Mouse (Mus musculus) neural tube, embryonic 15.5 days (tissue): ENCODE data around the gene Ccl9. TPM values are rescaled to one million over a fixed set of nuclear protein-coding genes. Genes with fewer than 3 reads are reported as not detected.

Experiments used
- ATAC-seq: fragments of 200-750 bp; cut with Nextera tagmentation; 2 replicates; pipeline ENCODE4 v1.8.0; 2017; ENCODE audit warnings: mild to moderate bottlenecking, moderate TSS enrichment, moderate library complexity; ENCODE audit not compliant: low FRiP score
- H3K27ac ChIP-seq: fragments of 300-500 bp; sonication (generic); replicated peaks from 2 replicates; pipeline ENCODE4 v1.5.1; 2015; ENCODE audit warnings: mild to moderate bottlenecking, inconsistent platforms
- H3K27me3 ChIP-seq: fragments of 300-500 bp; sonication (generic); replicated peaks from 2 replicates; pipeline ENCODE4 v1.6.1; 2015; ENCODE audit warnings: inconsistent platforms
- H3K36me3 ChIP-seq: fragments of 300-500 bp; sonication (generic); 2 replicates; pipeline ENCODE4 v1.6.1; 2015; ENCODE audit warnings: inconsistent platforms
- H3K4me1 ChIP-seq: fragments of 300-500 bp; sonication (generic); 2 replicates; pipeline ENCODE4 v1.6.1; 2015; ENCODE audit warnings: inconsistent platforms
- H3K4me2 ChIP-seq: fragments of 300-500 bp; sonication (generic); 2 replicates; pipeline ENCODE4 v1.6.1; 2015; ENCODE audit warnings: inconsistent platforms, mild to moderate bottlenecking, moderate library complexity
- H3K4me3 ChIP-seq: fragments of 300-500 bp; sonication (generic); replicated peaks from 2 replicates; pipeline ENCODE4 v1.5.1; 2015; ENCODE audit warnings: mild to moderate bottlenecking, inconsistent platforms
- H3K9ac ChIP-seq: fragments of 300-500 bp; sonication (generic); replicated peaks from 2 replicates; pipeline ENCODE4 v1.6.1; 2015; ENCODE audit warnings: mild to moderate bottlenecking, inconsistent platforms
- H3K9me3 ChIP-seq: fragments of 300-500 bp; sonication (generic); replicated peaks from 2 replicates; pipeline ENCODE4 v1.6.1; 2016; ENCODE audit warnings: inconsistent platforms
- WGBS: fragments of 180-500 bp; shearing (Covaris S2); methylation state at CpG from one replicate; pipeline ENCODE4 v1.1.7; 2015; ENCODE audit warnings: mixed read lengths; 5-methylcytosine and 5-hydroxymethylcytosine counted together
- polyA plus RNA-seq: library from polyadenylated mRNA; unstranded; fragments of >200 nt; fragmentation: Nextera tagmentation; extraction: Ambion mirVana; gene quantifications from 2 replicates; pipeline ENCODE4 v1.2.1, GENCODE M21; 2015

Ccl9 gene
- polyA plus RNA-seq, 1 experiment from 2014 or later: 4.5 TPM

DNA sequence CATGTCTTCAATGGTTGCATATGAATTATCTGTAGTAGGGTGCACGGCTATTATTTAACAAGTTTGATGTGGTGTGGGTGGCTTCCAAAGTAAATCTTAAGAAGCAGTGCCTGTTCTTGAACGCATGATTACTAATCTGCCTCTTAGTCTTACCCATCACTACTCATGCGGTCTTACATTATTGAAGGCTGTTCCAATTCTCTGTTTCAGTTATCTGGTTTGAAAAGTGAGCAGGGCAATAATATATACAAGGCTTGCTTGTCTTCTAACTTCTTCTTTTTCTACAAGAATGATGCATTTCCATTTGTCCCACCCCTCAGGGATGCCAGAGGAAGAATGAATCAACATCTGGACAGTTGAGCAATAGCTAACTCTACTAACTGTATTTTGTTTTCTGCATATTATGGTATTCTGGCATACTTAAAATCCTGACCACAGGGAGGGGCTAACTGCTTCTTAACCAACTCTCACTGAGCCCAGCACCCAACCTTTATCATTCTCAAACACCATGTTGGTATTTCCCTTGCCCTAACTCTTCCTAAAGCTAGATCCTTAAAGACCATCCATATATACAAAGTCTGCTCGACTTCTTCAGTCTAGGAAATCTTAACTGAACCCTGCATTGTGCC is 1.4 kb downstream of the Ccl9 start:
- Histone ChIP-seq H3K4me1 (no peaks in the 10 kb centered on the region), H3K36me3 (no peaks in the 10 kb centered on the region), H3K4me2 (no peak overlapping the region), H3K4me3 (no peak overlapping the region), H3K9me3 (no peaks in the 10 kb centered on the region), H3K27me3 (no peaks in the 10 kb centered on the region), H3K9ac (no peak overlapping the region), H3K27ac (no peak overlapping the region)
- no peak for ATAC-seq
- 85% methylated on average over 4 of the region's 4 CpGs for whole genome bisulfite sequencing

GRCm38 (mm10) chr11:83572834-83573233 is 5.6 kb downstream of the Ccl9 start:
- no peak overlapping the region for H3K9ac ChIP-seq
- no peaks in the 10 kb centered on the region for H3K4me1 ChIP-seq
- no peak overlapping the region for H3K4me2 ChIP-seq
- H3K4me3 ChIP-seq: no peak overlapping the region
- 69% methylated on average over 9 of the region's 9 CpGs for WGBS
- H3K27me3 ChIP-seq: no peaks in the 10 kb centered on the region
- H3K27ac ChIP-seq: no peak overlapping the region
- no peak for ATAC-seq
- H3K9me3 ChIP-seq: no peaks in the 10 kb centered on the region
- H3K36me3 ChIP-seq: no peaks in the 10 kb centered on the region

DNA sequence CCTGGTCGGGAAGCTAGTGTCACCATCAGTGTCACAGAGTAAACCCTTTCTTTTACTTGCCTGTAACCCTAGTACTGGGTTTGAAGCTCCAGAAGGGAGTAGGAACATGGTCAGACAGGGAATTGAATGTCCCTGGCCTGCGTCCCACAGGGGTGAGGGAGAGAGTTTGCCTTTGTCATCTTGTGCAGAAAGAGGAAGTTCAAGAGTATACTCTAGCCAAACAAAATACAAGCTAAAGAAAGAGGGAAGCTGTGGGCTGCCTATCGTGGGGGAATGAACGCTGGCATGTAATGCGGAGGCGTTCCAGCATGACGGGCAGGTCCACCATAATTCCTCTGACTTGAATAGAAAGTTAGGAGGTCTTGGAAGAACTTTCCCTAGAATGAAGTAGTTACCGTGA is 6.2 kb downstream of the Ccl9 start:
- no peak overlapping the region for H3K9ac ChIP-seq
- no peaks in the 10 kb centered on the region for H3K36me3 ChIP-seq
- no peak for ATAC-seq
- H3K4me1 ChIP-seq: no peaks in the 10 kb centered on the region
- H3K4me2 ChIP-seq: no peak overlapping the region
- H3K4me3 ChIP-seq: no peak overlapping the region
- no peaks in the 10 kb centered on the region for H3K9me3 ChIP-seq
- H3K27me3 ChIP-seq: no peaks in the 10 kb centered on the region
- H3K27ac ChIP-seq: no peak overlapping the region
- WGBS: 93% methylated on average over 8 of the region's 8 CpGs

DNA sequence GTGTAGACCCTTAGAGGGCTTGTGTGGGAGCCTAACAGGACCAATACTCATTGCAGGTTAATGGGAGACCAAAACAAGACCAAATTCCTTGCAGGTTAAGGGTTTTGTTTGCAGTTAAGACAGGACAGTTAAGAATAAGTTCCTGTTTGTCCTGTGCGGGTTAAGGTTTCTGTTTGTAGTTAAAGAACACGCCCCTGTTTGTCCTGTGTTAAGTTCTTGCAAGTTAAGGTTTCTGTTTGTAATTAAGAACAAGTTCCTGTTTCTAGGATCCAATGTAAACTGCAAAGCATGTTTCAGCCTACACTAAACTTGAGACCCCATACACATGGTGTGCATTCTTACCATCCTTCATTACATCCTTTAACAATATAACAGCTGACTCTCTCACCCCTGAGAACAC is 8.2 kb downstream of the Ccl9 start:
- 84% methylated on average over 2 of the region's 2 CpGs for WGBS
- ATAC-seq: no peak

GRCm38 (mm10) chr11:83569249-83569648 is 9.2 kb downstream of the Ccl9 start:
- 93% methylated on average over 7 of the region's 7 CpGs for WGBS
- H3K27me3 ChIP-seq: no peaks in the 10 kb centered on the region

More for the DNA sequence above, 8.2 kb downstream of the Ccl9 start:
- H3K27me3 ChIP-seq: no peaks in the 10 kb centered on the region
- no peaks in the 10 kb centered on the region for H3K9me3 ChIP-seq
- no peak overlapping the region for H3K4me3 ChIP-seq
- no peaks in the 10 kb centered on the region for H3K36me3 ChIP-seq
- H3K27ac ChIP-seq: no peak overlapping the region
- H3K4me2 ChIP-seq: no peak overlapping the region
- no peaks in the 10 kb centered on the region for H3K4me1 ChIP-seq
- no peak overlapping the region for H3K9ac ChIP-seq

GRCm38 (mm10) chr11:83568786-83569185 is 9.7 kb downstream of the Ccl9 start:
- H3K4me1 ChIP-seq: no peaks in the 10 kb centered on the region
- no peaks in the 10 kb centered on the region for H3K9me3 ChIP-seq
- no peaks in the 10 kb centered on the region for H3K27me3 ChIP-seq
- 95% methylated on average over 3 of the region's 3 CpGs for WGBS
- no peak overlapping the region for H3K9ac ChIP-seq
- no peaks in the 10 kb centered on the region for H3K36me3 ChIP-seq
- H3K4me2 ChIP-seq: no peak overlapping the region
- H3K27ac ChIP-seq: no peak overlapping the region
- H3K4me3 ChIP-seq: no peak overlapping the region
- ATAC-seq: no peak

More at GRCm38 (mm10) chr11:83569249-83569648, 9.2 kb downstream of the Ccl9 start:
- H3K4me3 ChIP-seq: no peak overlapping the region
- H3K9me3 ChIP-seq: no peaks in the 10 kb centered on the region
- H3K27ac ChIP-seq: no peak overlapping the region
- no peak for ATAC-seq
- no peaks in the 10 kb centered on the region for H3K36me3 ChIP-seq
- no peaks in the 10 kb centered on the region for H3K4me1 ChIP-seq
- H3K9ac ChIP-seq: no peak overlapping the region
- no peak overlapping the region for H3K4me2 ChIP-seq

DNA sequence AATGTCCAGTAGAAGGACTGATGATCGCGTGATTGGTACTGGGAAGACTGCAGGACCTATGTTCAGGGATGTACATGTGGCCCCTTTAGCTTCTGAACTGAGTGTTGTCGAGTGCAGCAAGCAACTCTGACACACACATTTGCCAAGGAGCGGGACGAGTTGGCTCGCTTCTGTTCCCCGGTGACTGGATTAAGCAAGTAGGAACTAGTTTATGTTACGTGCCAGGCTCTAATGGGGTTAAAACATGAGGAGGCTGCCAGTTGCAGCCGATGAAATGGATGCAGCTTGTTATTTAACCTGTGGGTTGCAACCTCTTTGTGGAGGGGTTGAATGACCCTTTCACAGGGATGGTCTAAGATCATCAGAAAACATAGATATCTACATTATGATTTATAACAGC is 10.4 kb downstream of the Ccl9 start:
- no peaks in the 10 kb centered on the region for H3K27me3 ChIP-seq
- no peak for ATAC-seq
- H3K27ac ChIP-seq: no peak overlapping the region
- no peaks in the 10 kb centered on the region for H3K9me3 ChIP-seq
- no peaks in the 10 kb centered on the region for H3K36me3 ChIP-seq
- H3K4me2 ChIP-seq: no peak overlapping the region
- H3K4me1 ChIP-seq: no peaks in the 10 kb centered on the region
- 93% methylated on average over 9 of the region's 9 CpGs for WGBS
- no peak overlapping the region for H3K4me3 ChIP-seq
- H3K9ac ChIP-seq: no peak overlapping the region

- no peaks in the 10 kb centered on the region for H3K36me3 ChIP-seq
- H3K27me3 ChIP-seq: no peaks in the 10 kb centered on the region
- H3K4me1 ChIP-seq: no peaks in the 10 kb centered on the region
- H3K4me3 ChIP-seq: no peak overlapping the region
- ATAC-seq: no peak
- WGBS: 75% methylated on average over 7 of the region's 7 CpGs
- no peaks in the 10 kb centered on the region for H3K9me3 ChIP-seq
- H3K4me2 ChIP-seq: no peak overlapping the region
- no peak overlapping the region for H3K27ac ChIP-seq
- H3K9ac ChIP-seq: no peak overlapping the region
Observed at GRCm38 (mm10) chr11:83567311-83567710, 11.1 kb downstream of the Ccl9 start.

- no peaks in the 10 kb centered on the region for H3K9me3 ChIP-seq
- no peak overlapping the region for H3K27ac ChIP-seq
- H3K4me1 ChIP-seq: no peaks in the 10 kb centered on the region
- H3K36me3 ChIP-seq: no peaks in the 10 kb centered on the region
- H3K4me2 ChIP-seq: no peak overlapping the region
- no peak overlapping the region for H3K9ac ChIP-seq
- no peak for ATAC-seq
- no peaks in the 10 kb centered on the region for H3K27me3 ChIP-seq
- no peak overlapping the region for H3K4me3 ChIP-seq
Observed at GRCm38 (mm10) chr11:83566617-83567016, 11.8 kb downstream of the Ccl9 start.

DNA sequence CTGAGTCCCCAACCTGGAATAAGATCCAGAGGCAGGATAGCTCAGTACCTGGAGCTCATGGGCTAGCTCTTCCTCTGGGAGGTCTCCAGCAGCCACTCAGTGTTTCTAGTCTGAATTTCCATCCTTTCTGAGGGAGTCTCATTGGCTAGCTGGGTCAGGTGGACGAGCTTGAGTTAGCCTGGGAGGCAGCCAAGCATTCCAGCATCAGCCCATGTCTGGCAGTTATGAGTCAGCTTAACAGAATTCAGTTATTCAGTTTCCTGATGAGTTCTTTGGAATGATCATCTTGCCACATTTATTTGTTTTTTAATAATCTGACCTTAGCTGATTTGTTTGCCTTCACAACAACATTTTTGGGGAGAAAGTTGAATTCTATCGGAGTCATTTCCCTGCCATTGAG is 14.7 kb downstream of the Ccl9 start:
- H3K4me1 ChIP-seq: no peaks in the 10 kb centered on the region
- H3K4me3 ChIP-seq: no peak overlapping the region
- no peaks in the 10 kb centered on the region for H3K9me3 ChIP-seq
- no peak overlapping the region for H3K9ac ChIP-seq
- H3K36me3 ChIP-seq: no peaks in the 10 kb centered on the region
- H3K27ac ChIP-seq: no peak overlapping the region
- WGBS: 72% methylated on average over 2 of the region's 2 CpGs
- H3K4me2 ChIP-seq: no peak overlapping the region
- no peak for ATAC-seq
- no peaks in the 10 kb centered on the region for H3K27me3 ChIP-seq

DNA sequence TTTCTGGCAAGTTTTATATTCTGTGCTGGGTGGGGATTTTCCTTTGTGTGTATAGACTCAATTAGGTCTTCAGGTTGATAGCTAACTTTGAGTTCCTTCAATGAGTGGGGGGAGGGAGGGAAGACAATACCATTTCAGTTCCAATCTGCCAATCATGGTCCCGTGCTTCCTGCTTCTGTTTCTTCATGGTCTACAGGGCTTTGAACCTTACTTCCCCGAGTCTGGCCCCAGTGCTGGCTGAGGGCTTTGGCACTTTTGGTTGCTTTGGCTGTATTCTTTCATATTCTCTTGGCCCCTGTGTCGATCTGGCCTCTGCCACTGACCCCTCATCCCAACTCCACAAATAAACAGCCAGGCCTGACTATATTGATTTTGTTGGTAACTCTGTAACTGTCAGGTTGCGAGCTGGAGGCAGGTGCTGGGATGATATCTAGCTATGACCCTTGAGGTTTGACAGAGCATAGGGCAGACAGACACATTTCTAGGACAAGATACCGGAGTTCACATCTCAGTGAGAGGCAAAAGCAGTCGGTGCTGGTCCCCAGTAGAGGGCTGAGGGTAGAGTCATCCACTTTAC is 16.0 kb downstream of the Ccl9 start:
- no peak for ATAC-seq
- 80% methylated on average over 6 of the region's 6 CpGs for WGBS
- Histone ChIP-seq H3K4me3 (no peak overlapping the region), H3K9me3 (no peaks in the 10 kb centered on the region), H3K27ac (no peak overlapping the region), H3K4me1 (no peaks in the 10 kb centered on the region), H3K9ac (no peak overlapping the region), H3K27me3 (no peaks in the 10 kb centered on the region), H3K36me3 (no peaks in the 10 kb centered on the region), H3K4me2 (no peak overlapping the region)

DNA sequence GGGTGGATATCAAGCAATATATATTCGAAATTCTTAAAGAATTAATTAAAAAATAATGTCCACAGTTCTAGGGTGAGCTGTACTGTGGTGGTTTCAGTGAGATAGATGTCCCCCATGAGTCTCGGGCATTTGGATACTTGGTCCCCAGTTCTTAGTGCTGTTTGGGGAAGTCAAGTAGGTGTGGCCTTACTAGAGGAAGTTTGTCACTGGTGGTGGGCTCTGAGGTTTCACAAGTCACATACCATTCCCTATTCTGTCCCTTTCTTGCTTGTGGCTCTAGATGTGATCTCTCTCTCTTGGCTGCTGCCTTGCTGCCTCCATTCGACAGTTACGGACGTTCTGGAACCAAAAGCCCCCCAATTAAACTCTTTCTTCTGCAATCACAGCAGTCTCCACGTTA is 18.0 kb downstream of the Ccl9 start:
- no peak overlapping the region for H3K4me2 ChIP-seq
- H3K27ac ChIP-seq: no peak overlapping the region
- WGBS: 68% methylated on average over 6 of the region's 6 CpGs
- peaks cover 5% of the 10 kb centered on the region; the same call in 1 of the 2 replicates for H3K4me1 ChIP-seq
- H3K36me3 ChIP-seq: no peaks in the 10 kb centered on the region
- H3K4me3 ChIP-seq: no peak overlapping the region
- no peak for ATAC-seq
- H3K9ac ChIP-seq: no peak overlapping the region
- no peaks in the 10 kb centered on the region for H3K27me3 ChIP-seq
- H3K9me3 ChIP-seq: no peaks in the 10 kb centered on the region
